Mouse (Mus musculus) cerebellum, adult 18-20 months (tissue): ENCODE data around the gene Yars.

Experiments
- DNase-seq, 2 experiments: peaks; one replicate each; pipeline ENCODE4 v3.0.0; 2021

Yars gene

GRCm38 (mm10) chr4:129189542-129190519 lies at the start of gene Yars, which contains the start of gene S100pbp:
Gene Yars, plus strand, starts transcription at chr4:129189760.
Gene S100pbp, minus strand, starts transcription at chr4:129189727.
- DNase-seq: peak; percentile 96 to 98

GRCm38 (mm10) chr4:129140808-129141207 lies 48.8 kb upstream of the Yars start:
- DNase-seq: no peak

- DNase-seq: peak in 1 of 2 experiments; percentile 44
Measured at GRCm38 (mm10) chr4:129141560-129142438, 47.8 kb upstream of the Yars start.

- DNase-seq: peak in 1 of 2 experiments; percentile 42
Measured at GRCm38 (mm10) chr4:129142439-129143045, 47.0 kb upstream of the Yars start.

GRCm38 (mm10) chr4:129143509-129143908 lies 46.1 kb upstream of the Yars start:
- DNase-seq: no peak

GRCm38 (mm10) chr4:129144401-129145367 lies 44.9 kb upstream of the Yars start:
- peak; percentile 87 to 92 for DNase-seq

- DNase-seq: no peak
Measured at GRCm38 (mm10) chr4:129145411-129145810, 44.1 kb upstream of the Yars start.

GRCm38 (mm10) chr4:129145943-129146342 lies 43.6 kb upstream of the Yars start:
- no peak for DNase-seq

- DNase-seq: no peak
Measured at GRCm38 (mm10) chr4:129146392-129146791, 43.2 kb upstream of the Yars start.

- no peak for DNase-seq
Measured at GRCm38 (mm10) chr4:129147552-129148103, 41.9 kb upstream of the Yars start.

GRCm38 (mm10) chr4:129149321-129149720 lies 40.2 kb upstream of the Yars start:
- no peak for DNase-seq

GRCm38 (mm10) chr4:129151276-129151811 lies 38.2 kb upstream of the Yars start:
- DNase-seq: no peak

- no peak for DNase-seq
Measured at GRCm38 (mm10) chr4:129157541-129157940, 32.0 kb upstream of the Yars start.

- DNase-seq: no peak
Measured at GRCm38 (mm10) chr4:129158549-129158948, 31.0 kb upstream of the Yars start.

GRCm38 (mm10) chr4:129161076-129161475 lies 28.5 kb upstream of the Yars start:
- DNase-seq: no peak

GRCm38 (mm10) chr4:129161581-129162255 lies 27.8 kb upstream of the Yars start:
- DNase-seq: peak; percentile 62 to 64

GRCm38 (mm10) chr4:129172529-129172928 lies 17.0 kb upstream of the Yars start:
- DNase-seq: no peak

GRCm38 (mm10) chr4:129179560-129179959 lies 10.0 kb upstream of the Yars start:
- no peak for DNase-seq

GRCm38 (mm10) chr4:129188041-129188659 lies 1.4 kb upstream of the Yars start:
- no peak for DNase-seq
